Mouse (Mus musculus) macrophage (primary cell): ENCODE data around the gene Zfp53. TPM values are rescaled to one million over a fixed set of nuclear protein-coding genes. Genes with fewer than 3 reads are reported as not detected.
A peak's percentile ranks its signal among the peaks of the same experiment; 100 is the strongest.

Experiments
- H3K27ac ChIP-seq: fragments of 350-480 bp; formaldehyde crosslinking; 2 replicates; pipeline ENCODE4 v1.9.0; 2021
- H3K36me3 ChIP-seq: fragments of 350-480 bp; formaldehyde crosslinking; 2 replicates; pipeline ENCODE4 v1.9.0; 2021; ENCODE audit errors: inconsistent target
- H3K4me3 ChIP-seq: fragments of 350-480 bp; formaldehyde crosslinking; 2 replicates; pipeline ENCODE4 v1.9.0; 2021; ENCODE audit errors: inconsistent target
- H3K79me2 ChIP-seq: fragments of 350-480 bp; formaldehyde crosslinking; 2 replicates; pipeline ENCODE4 v1.9.0; 2021; ENCODE audit errors: inconsistent target
- WGBS: methylation state at CpG from one replicate; pipeline ENCODE4 v1.1.7; 2026; ENCODE audit warnings: inconsistent platforms; ENCODE audit not compliant: missing documents; 5-methylcytosine and 5-hydroxymethylcytosine counted together
- polyA plus RNA-seq: library from polyadenylated mRNA; stranded (reverse); fragments of 250-400 nt; gene quantifications from 3 replicates; pipeline ENCODE4 v1.2.4, GENCODE M21; 2018; ENCODE audit warnings: inconsistent platforms

Gene Zfp53
- polyA plus RNA-seq, 1 experiment from 2014 or later, result 11.7 TPM

- H3K36me3 ChIP-seq, result peaks cover 35% of the 10 kb centered on the region
- peaks cover 6% of the 10 kb centered on the region; the same call in 1 of the 2 replicates for H3K79me2 ChIP-seq
- no peak overlapping the region for H3K4me3 ChIP-seq
- 92% methylated on average over 1 of the region's 1 CpGs for WGBS
- no peak overlapping the region for H3K27ac ChIP-seq
Observed at GRCm38 (mm10) chr17:21504524-21504923, 15.7 kb downstream of the Zfp53 start.

DNA sequence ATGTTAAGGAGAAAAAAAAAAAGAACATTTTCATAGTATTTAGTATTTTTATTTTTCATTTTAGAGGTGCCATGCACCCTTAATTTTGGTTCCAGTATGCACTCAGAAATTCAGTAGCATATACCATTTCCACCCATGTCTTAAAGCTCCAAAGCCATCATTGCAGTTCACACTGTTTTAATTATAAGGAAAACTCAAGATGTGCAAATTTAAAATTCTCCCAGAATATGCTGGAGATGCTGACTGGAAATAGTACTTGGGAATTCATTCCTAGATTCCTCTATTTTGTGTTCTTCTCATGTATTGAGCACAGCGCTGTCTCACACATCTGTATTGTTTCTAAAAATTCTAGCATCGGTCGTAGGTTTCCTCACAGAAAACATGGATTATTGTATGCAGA, 17.5 kb downstream of the Zfp53 start:
- 97% methylated on average over 3 of the region's 3 CpGs for WGBS
- Histone ChIP-seq H3K79me2 (peaks cover 5% of the 10 kb centered on the region; the same call in 1 of the 2 replicates), H3K27ac (no peak overlapping the region), H3K36me3 (peaks cover 46% of the 10 kb centered on the region), H3K4me3 (no peak overlapping the region)

DNA sequence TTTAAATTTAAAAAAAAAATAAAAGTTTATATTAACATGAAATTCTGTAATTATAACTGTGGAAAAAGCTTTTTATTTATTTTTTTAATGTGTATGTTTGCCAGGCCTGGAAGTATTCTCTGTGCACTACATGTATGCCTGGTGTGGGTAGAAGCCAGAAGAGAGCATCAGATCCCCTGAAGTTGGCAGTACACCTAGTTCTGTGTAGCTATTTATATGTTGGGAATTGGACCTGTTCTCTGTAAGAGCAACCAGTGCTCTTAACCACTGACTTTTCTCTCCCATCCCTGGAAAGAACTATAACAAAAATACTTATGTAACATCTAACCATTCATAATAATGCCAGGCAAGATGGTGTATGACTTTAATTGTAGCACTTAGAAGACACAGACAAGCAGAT, 21.0 kb downstream of the Zfp53 start:
- Histone ChIP-seq H3K79me2 (peaks cover under 1% of the 10 kb centered on the region; the same call in 1 of the 2 replicates), H3K27ac (no peak overlapping the region), H3K4me3 (no peak overlapping the region), H3K36me3 (peaks cover 39% of the 10 kb centered on the region)

DNA sequence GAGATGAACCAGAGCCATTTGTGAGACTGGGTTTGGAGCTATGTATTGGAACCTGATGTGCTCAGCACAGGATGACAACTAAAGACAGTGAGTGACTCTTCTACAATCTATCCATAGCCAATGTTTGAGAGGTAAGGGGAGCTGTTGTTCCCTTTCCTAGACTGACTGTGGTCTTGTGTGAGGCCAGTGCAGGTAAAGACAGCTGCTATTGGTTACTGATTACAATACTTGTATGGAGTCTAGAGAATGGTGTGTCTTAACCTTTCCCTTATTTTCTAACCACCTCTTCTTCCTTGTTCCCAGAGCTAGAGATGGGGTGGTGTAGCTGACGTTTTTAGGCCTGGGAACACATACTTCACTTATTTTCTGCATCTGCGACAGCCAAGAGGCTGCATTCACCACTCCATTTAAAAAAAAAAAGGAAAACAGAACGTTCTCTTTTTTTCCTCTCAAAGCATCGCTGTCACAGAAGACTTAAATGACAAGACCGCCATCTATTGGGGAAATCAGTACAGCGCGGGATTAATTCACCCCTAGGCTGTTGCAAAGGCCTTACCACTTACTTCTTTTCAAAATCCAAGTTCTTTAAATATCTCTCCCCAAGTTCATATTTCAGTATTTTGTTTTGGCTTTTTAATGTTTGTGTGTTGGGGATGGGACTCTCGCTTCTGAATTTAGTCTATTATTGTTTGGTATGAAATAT, 26.8 kb downstream of the Zfp53 start:
- Histone ChIP-seq H3K4me3 (no peak overlapping the region; the same call in 1 of the 2 replicates), H3K79me2 (no peaks in the 10 kb centered on the region), H3K36me3 (peaks cover 9% of the 10 kb centered on the region; the same call in 1 of the 2 replicates), H3K27ac (peak overlapping the region; percentile 79)
- 2% methylated on average over 8 of the region's 8 CpGs for WGBS

GRCm38 (mm10) chr17:21516201-21517129, 27.7 kb downstream of the Zfp53 start:
- 1% methylated on average over 37 of the region's 37 CpGs for WGBS
- Histone ChIP-seq H3K4me3 (peak overlapping the region; percentile 60), H3K27ac (peak overlapping the region; percentile 79), H3K36me3 (peaks cover under 1% of the 10 kb centered on the region; the same call in 1 of the 2 replicates), H3K79me2 (no peaks in the 10 kb centered on the region)

DNA sequence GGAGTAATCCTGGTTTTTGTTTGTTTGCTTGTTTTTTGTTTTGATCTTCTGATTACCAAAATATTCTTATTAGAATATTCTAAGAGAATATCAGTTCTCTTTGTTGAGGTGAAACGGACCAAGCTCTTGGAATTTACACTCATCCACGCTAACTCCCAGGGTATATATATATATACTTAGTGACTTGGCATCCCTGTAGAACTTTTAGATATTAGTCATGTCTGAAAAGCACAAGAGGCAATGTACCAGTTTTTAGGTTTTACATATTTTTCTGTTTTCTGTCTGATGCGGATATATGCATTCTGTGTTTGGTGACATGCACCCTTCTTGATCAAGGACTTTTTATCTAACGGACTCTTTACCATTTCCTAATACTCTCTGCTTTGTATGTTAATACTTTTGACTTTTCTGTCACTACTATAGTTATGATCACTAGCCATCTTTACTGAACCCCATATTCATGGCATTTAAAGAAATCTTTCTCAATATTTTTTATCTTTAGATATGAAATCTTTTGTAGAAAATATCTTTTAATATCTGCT, 28.4 kb downstream of the Zfp53 start:
- Histone ChIP-seq H3K36me3 (no peaks in the 10 kb centered on the region), H3K79me2 (no peaks in the 10 kb centered on the region), H3K4me3 (peak overlapping the region; percentile 60), H3K27ac (peak overlapping the region; percentile 79)
- 29% methylated on average over 4 of the region's 4 CpGs for WGBS

DNA sequence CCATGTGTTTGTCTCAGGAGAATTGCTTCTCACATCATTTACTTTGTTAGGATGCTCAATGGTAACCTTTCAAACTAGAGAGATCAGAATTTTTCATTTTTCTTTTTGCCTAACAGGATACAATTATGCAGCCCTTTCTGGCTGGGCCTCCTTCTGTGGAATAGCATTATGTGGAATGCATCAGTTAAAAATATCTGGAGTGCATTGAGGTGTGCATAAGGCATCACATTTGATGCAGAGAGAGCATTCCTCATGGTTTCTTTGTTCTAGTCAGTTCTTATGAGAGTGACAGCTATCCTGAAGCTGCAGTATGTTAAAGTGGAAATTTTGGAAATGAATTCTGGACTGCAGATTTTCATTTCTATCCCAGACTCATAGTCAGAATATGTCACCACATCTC, 37.5 kb downstream of the Zfp53 start:
- H3K36me3 ChIP-seq, result no peaks in the 10 kb centered on the region
- no peaks in the 10 kb centered on the region for H3K79me2 ChIP-seq
- H3K27ac ChIP-seq, result no peak overlapping the region
- H3K4me3 ChIP-seq, result no peak overlapping the region

DNA sequence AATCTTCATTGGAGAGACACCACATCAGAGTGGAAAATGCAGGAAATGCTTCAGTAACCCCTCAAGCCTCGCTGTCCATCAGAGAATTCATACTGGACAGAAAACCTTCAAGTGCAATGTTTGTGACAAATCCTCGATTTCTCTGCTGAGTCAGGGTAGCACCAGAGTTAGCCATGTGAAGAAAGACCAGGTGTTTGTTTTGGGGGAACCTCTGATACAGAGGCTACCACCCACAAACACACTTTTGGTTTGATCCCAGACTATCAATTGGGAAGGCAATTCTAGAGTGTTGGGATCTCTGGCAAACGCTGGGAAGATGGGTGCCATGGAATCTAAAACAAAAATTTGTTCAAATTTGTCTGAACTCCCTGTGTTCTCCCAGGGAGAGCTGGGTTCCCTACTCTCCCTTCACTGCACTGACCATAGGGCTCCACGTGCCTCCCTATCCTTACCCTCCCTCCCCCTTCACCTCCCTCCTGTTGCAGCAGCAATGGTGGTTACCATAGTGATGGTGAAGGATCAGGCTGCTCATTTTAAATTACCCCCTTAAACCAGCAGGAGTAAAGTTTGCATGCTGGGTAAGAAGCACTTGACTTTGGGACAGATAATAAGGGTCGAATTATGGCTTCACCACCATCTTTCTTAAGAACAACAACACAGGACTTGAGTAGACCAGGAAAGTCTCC, 42.0 kb downstream of the Zfp53 start:
- 86% methylated on average over 5 of the region's 5 CpGs for WGBS
- no peak overlapping the region for H3K4me3 ChIP-seq
- no peaks in the 10 kb centered on the region; the same call in 1 of the 2 replicates for H3K79me2 ChIP-seq
- no peaks in the 10 kb centered on the region for H3K36me3 ChIP-seq
- H3K27ac ChIP-seq, result no peak overlapping the region

DNA sequence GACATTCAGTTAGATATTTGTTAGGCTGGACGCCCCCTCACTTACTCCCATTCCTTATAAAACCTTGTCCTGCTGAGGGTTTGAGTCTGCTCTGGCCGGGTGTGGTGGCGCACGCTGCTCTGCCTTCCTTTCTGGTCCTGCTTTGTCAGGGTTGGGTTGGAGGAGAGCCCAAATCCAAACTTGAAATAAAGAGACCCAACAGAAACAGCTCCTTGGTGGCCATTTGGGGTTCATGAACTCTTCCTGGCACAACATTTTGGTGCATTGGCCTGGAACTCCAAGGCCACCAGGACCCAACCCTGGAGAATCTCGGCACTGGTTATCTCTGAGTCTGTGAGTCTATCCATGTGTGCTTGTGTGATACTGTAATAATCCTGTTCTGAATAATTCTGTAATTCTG, 42.8 kb downstream of the Zfp53 start:
- H3K4me3 ChIP-seq, result peak overlapping the region; percentile 38; the same call in 1 of the 2 replicates
- H3K36me3 ChIP-seq, result no peaks in the 10 kb centered on the region
- H3K79me2 ChIP-seq, result peaks cover 6% of the 10 kb centered on the region
- WGBS, result 64% methylated on average over 5 of the region's 5 CpGs
- no peak overlapping the region for H3K27ac ChIP-seq

DNA sequence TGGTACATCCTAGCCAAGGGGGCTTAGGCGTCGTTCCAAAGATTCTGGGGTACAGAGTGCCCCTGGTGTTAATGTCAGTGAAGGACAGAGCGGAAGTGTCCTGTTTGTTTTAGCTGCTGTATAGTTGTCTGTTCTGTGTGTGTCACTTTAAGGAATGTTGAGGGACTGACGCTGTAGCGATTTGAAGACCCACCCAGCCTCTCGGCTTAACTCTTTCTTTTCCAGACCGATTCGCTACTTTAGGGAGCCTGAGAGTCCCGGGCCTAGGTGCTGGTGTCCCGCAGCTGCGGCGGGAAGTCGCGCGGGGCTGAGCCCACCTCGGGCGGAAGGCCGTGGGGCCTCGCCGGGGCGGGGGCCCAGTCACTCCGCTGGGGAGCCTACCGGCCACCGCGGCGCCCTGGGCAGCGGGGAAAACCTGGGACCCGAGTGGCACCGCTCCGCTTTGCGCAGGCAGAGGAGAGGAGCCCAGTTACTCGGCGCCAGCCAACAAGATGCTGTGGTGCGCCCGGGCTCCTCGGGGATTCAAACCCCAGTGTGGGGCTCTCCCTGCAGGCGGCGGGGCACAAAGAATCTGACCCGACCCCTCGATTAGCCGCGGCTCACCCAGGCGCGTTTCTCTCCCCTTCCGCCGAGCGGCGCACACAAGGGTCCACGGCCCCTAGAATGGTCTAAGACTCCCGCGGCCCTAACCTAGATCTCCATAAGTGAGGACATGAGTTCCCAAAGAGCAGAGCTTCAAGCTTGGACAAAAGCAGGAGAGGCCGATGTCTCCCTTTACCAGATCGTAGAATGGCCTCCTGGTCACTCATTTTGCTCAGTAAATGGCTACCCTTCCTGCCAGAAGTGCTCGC, 43.5 kb downstream of the Zfp53 start:
- 4% methylated on average over 37 of the region's 54 CpGs for WGBS
- H3K4me3 ChIP-seq, result peak overlapping the region; percentile 38
- H3K27ac ChIP-seq, result peak overlapping the region; percentile 48
- peaks cover 13% of the 10 kb centered on the region for H3K79me2 ChIP-seq
- no peaks in the 10 kb centered on the region for H3K36me3 ChIP-seq

DNA sequence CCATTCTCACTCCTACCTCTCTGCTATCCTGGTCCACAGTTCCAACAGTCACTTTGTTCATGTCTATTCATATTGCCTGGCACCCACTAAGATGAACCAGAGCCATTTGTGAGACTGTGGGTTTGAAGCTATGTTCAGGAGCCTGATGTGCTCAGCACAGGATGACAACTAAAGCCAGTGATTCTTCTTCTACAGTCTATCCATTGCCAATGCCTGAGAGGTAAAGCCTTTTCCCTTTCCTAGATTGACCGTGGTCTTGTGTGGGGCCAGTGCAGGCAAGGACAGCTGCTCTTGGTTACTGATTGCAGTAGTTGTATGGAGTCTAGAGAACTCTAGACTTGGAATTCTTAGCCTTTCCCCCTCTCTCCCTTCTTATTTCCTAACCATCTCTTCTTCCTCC, 45.2 kb downstream of the Zfp53 start:
- WGBS, result 100% methylated on average over 1 of the region's 1 CpGs
- Histone ChIP-seq H3K4me3 (no peak overlapping the region), H3K79me2 (peaks cover 29% of the 10 kb centered on the region), H3K27ac (no peak overlapping the region), H3K36me3 (no peaks in the 10 kb centered on the region)

- peak overlapping the region; percentile 85; the same call in 1 of the 2 replicates for H3K4me3 ChIP-seq
Observed at GRCm38 (mm10) chr17:21534460-21535095, 45.8 kb downstream of the Zfp53 start.

More at GRCm38 (mm10) chr17:21534460-21535095, 45.8 kb downstream of the Zfp53 start:
- H3K79me2 ChIP-seq, result peaks cover 35% of the 10 kb centered on the region
- 0% methylated on average over 4 of the region's 4 CpGs for WGBS
- no peaks in the 10 kb centered on the region for H3K36me3 ChIP-seq
- peak overlapping the region; percentile 80 for H3K27ac ChIP-seq
